Mouse (Mus musculus) liver, embryonic 14.5 days (tissue): ENCODE measurements around the gene Zscan18. TPM values are rescaled to one million over a fixed set of nuclear protein-coding genes. Genes with fewer than 3 reads are reported as not detected.

ENCODE experiments used
- ATAC-seq: fragments of 200-750 bp; cut with Nextera tagmentation; 2 replicates; pipeline ENCODE4 v1.8.0; 2017; ENCODE audit warnings: moderate number of reproducible peaks, mild to moderate bottlenecking, moderate library complexity; ENCODE audit not compliant: insufficient read depth
- DNase-seq, 3 experiments: peaks; one replicate each; pipeline ENCODE4 v3.0.0-alpha.2; 2012 to 2013; ENCODE audit warnings: low read depth in 3 of 3, low spot score in 3 of 3
- H3K27ac ChIP-seq: fragments of 300-500 bp; sonication (generic); 2 replicates; pipeline ENCODE4 v1.5.1; 2014; ENCODE audit warnings: moderate library complexity, mild to moderate bottlenecking, control low read depth, inconsistent platforms
- H3K27me3 ChIP-seq: fragments of 300-500 bp; sonication (generic); 2 replicates; pipeline ENCODE4 v1.6.1; 2014; ENCODE audit warnings: mild to moderate bottlenecking, low read length, moderate library complexity; ENCODE audit not compliant: control insufficient read depth, insufficient read depth
- H3K36me3 ChIP-seq: fragments of 300-500 bp; sonication (generic); replicated peaks from 2 replicates; pipeline ENCODE4 v1.6.1; 2014; ENCODE audit warnings: low read depth; ENCODE audit not compliant: control insufficient read depth, insufficient read depth
- H3K4me1 ChIP-seq, 2 experiments: fragments of 200-500 bp in 1 of 2; fragments of 300-500 bp in 1 of 2; sonication (generic) in 1 of 2; replicated peaks; 2 replicates each; pipeline ENCODE4 v1.6.1; 2012 to 2014; ENCODE audit warnings: antibody characterized with exemption in 1 of 2, inconsistent platforms in 1 of 2, low read length in 1 of 2; ENCODE audit not compliant: control insufficient read depth in 2 of 2, insufficient read depth in 2 of 2
- H3K4me2 ChIP-seq: fragments of 300-500 bp; sonication (generic); 2 replicates; pipeline ENCODE4 v1.6.1; 2014; ENCODE audit warnings: low read depth, mild to moderate bottlenecking, control low read depth, moderate library complexity
- H3K4me3 ChIP-seq, 2 experiments: fragments of 200-500 bp in 1 of 2; fragments of 300-500 bp in 1 of 2; sonication (generic) in 1 of 2; 2 replicates each; pipeline ENCODE4 v1.5.1; 2012 to 2014; ENCODE audit warnings: low read depth in 2 of 2, low read length in 2 of 2, mild to moderate bottlenecking in 2 of 2, control low read depth in 1 of 2, inconsistent platforms in 1 of 2, moderate library complexity in 1 of 2; ENCODE audit not compliant: insufficient read depth in 1 of 2
- H3K9ac ChIP-seq: fragments of 300-500 bp; sonication (generic); replicated peaks from 2 replicates; pipeline ENCODE4 v1.6.1; 2014; ENCODE audit warnings: mild to moderate bottlenecking, control low read depth, moderate library complexity
- H3K9me3 ChIP-seq: fragments of 300-500 bp; sonication (generic); 2 replicates; pipeline ENCODE4 v1.6.1; 2016; ENCODE audit warnings: low read length, mixed read lengths; ENCODE audit not compliant: control insufficient read depth
- CTCF ChIP-seq: IDR thresholded peaks from 2 replicates; pipeline ENCODE4 v1.5.1; 2016; ENCODE audit warnings: antibody characterized with exemption, low read depth, control low read depth
- EP300 ChIP-seq: IDR thresholded peaks from 2 replicates; pipeline ENCODE4 v1.6.1; 2016; ENCODE audit warnings: antibody characterized with exemption, low read depth
- WGBS: fragments of 180-500 bp; shearing (Covaris S2); extraction: QIAGEN DNeasy Blood & Tissue Kit; methylation state at CpG from one replicate; pipeline ENCODE4 v1.1.7; 2014; ENCODE audit not compliant: insufficient replicate concordance; 5-methylcytosine and 5-hydroxymethylcytosine counted together
- polyA plus RNA-seq, 2 experiments: library from polyadenylated mRNA; depleted of rRNA in 1 of 2; stranded (reverse) in 1 of 2; unstranded in 1 of 2; fragments of >200 nt; fragmentation: Nextera tagmentation in 1 of 2; extraction: Ambion mirVana in 1 of 2; gene quantifications; 2 replicates each; pipeline versions ENCODE4 v1.2.1 to v1.2.3; 2012 to 2014

Zscan18 gene
- polyA plus RNA-seq, 2 experiments, result 0.37 to 0.39 TPM

DNA sequence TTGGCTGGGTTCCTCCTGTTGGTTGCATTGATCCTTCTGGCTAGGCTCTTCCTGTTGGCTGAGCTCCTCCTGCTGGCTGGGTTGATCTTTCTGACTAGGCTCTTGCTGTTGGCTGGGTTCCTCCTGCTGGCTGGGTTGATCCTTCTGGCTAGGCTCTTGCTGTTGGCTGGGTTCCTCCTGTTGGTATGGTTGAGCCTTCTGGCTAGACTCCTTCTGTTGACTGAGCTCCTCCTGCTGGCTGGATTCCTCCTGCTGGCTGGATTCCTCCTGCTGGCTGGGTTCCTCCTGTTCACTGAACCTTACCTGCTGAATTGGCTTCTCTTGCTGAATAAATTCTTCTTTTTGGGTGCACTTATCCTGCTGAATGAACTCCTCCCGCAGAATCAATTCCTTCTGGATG is 28.8 kb downstream of the Zscan18 start:
- Histone ChIP-seq H3K27me3 (no peaks in the 10 kb centered on the region), H3K9me3 (no peaks in the 10 kb centered on the region), H3K27ac (no peak overlapping the region), H3K9ac (no peak overlapping the region), H3K4me1 (no peaks in the 10 kb centered on the region), H3K4me3 (no peak overlapping the region), H3K4me2 (no peak overlapping the region), H3K36me3 (no peaks in the 10 kb centered on the region)
- TF ChIP-seq EP300, result no peak
- TF ChIP-seq CTCF, result no peak
- no peak for ATAC-seq
- no peak for DNase-seq
- 55% methylated on average over 1 of the region's 1 CpGs for WGBS

DNA sequence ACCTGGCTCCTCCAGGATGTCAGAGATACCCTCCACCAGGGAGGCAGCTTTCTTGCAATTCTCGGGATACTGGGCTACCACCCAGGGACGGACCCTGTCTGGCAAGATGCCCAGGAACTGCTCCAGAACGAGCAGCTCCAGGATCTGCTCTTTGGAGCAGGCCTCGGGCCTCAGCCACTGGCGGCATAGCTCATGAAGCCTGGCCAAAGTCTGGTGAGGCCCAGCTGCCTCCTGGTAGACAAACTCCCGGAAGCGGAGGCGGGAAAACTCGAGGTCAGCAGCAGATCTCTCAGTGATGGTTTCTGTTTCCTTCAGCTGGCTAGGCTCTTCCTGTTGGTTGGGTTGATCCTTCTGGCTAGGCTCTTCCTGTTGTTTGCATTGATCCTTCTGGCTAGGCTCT is 29.3 kb downstream of the Zscan18 start:
- 57% methylated on average over 9 of the region's 9 CpGs for WGBS
- H3K27me3 ChIP-seq, result no peaks in the 10 kb centered on the region
- H3K4me1 ChIP-seq, result no peaks in the 10 kb centered on the region
- H3K4me2 ChIP-seq, result no peak overlapping the region
- no peaks in the 10 kb centered on the region for H3K9me3 ChIP-seq
- no peak for ATAC-seq
- no peak for DNase-seq
- no peaks in the 10 kb centered on the region for H3K36me3 ChIP-seq
- no peak overlapping the region for H3K27ac ChIP-seq
- no peak overlapping the region for H3K4me3 ChIP-seq
- no peak overlapping the region for H3K9ac ChIP-seq
- TF ChIP-seq CTCF (no peak), EP300 (no peak)

DNA sequence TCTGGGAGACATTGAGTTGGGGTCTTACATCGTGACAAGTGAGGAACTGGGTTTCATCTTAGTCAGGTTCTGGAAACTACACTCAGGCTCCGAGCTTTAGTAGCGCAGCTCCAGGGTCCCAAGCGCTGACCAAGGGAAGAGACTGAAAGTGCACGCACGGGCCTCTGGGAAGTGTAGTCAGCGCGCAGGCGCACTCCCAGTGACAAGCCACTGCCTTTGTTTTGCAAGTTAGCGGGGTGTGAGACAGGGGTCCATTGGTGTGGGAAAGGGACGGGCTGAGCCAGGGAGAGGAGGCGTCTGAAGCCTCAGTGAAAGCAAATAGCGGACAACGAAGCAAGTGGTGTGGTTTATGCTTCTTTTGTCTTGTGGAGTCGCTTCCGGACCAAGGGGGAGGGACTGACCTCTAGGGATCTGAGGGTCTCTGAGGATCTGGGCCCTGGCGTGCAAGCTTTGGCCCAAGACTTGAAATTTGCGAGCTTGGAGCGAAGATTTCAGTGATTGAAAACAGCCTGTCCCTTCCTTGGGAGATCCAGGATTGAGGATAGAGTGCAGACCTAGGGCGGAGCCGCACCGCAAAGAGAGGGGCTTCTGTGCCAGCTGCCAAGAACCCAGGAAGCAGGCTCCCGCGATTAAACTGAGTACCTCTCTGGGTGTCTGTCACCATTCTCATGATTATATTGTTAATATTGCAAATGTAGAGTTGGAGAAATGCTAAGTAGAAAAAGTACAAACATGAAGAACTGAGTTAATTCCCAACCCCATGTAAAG is 53.8 kb downstream of the Zscan18 start:
- ATAC-seq (no peak), DNase-seq (no peak)
- Histone ChIP-seq H3K4me2 (no peak overlapping the region), H3K4me1 (no peaks in the 10 kb centered on the region), H3K27me3 (no peaks in the 10 kb centered on the region), H3K36me3 (no peaks in the 10 kb centered on the region), H3K9ac (no peak overlapping the region), H3K9me3 (no peaks in the 10 kb centered on the region), H3K27ac (no peak overlapping the region), H3K4me3 (no peak overlapping the region)
- no peak for TF ChIP-seq EP300
- 57% methylated on average over 24 of the region's 24 CpGs for WGBS

DNA sequence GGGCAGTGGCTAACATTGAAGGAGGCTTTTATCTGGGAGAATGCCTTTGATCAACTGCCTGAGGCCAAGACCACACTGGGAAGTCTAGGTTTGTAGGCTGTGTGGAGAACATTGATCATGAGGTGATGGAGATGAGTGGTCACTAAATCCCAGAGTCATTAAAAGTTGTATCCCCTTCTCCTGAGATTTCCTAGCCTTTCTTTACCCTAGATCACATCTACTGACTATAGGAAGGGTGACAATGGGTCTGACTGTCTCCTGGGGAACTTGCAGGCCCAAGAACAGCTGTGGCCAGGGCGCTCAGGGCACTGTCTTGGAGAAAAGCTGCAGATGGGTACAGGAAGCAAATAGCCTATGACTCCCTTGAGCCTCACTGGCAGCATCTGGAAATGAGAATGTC is 68.5 kb downstream of the Zscan18 start, which contains the start of gene Vmn2r56:
Gene Vmn2r56 (minus strand): TSS at position 101 of the 400 bp plus-strand sequence.
- Histone ChIP-seq H3K36me3 (no peaks in the 10 kb centered on the region), H3K4me1 (no peaks in the 10 kb centered on the region), H3K9ac (no peak within 1 kb of the TSS), H3K27me3 (no peaks in the 10 kb centered on the region), H3K4me2 (no peak within 1 kb of the TSS), H3K4me3 (no peak within 1 kb of the TSS), H3K9me3 (no peaks in the 10 kb centered on the region), H3K27ac (no peak within 1 kb of the TSS)
- no peak for DNase-seq
- no peak for ATAC-seq
- 15% methylated on average over 1 of the region's 1 CpGs for WGBS
- TF ChIP-seq EP300, result no peak
- no peak for TF ChIP-seq CTCF

Other genes with a start within 250 kb of the Zscan18 start
- not detected in 2 replicates for gene Vmn2r53, start 194.8 kb downstream of the Zscan18 start, polyA plus RNA-seq (2012; rRNA removed)
- not detected in 2 replicates for gene Vmn2r53, start 194.8 kb downstream of the Zscan18 start, polyA plus RNA-seq (2014; fragmentation: Nextera tagmentation; extraction: Ambion mirVana)
- gene Vmn2r54, start 163.3 kb downstream of the Zscan18 start, polyA plus RNA-seq (2012; rRNA removed), result not detected in 2 replicates
- not detected in 2 replicates for gene Vmn2r54, start 163.3 kb downstream of the Zscan18 start, polyA plus RNA-seq (2014; fragmentation: Nextera tagmentation; extraction: Ambion mirVana)
- not detected in 2 replicates for gene Vmn2r55, start 118.6 kb downstream of the Zscan18 start, polyA plus RNA-seq (2012; rRNA removed)
- gene Vmn2r55, start 118.6 kb downstream of the Zscan18 start, polyA plus RNA-seq (2014; fragmentation: Nextera tagmentation; extraction: Ambion mirVana), result not detected in 2 replicates
- gene Vmn2r56, start 68.6 kb downstream of the Zscan18 start, polyA plus RNA-seq (2012; rRNA removed), result not detected in 2 replicates
- gene Vmn2r56, start 68.6 kb downstream of the Zscan18 start, polyA plus RNA-seq (2014; fragmentation: Nextera tagmentation; extraction: Ambion mirVana), result not detected in 2 replicates
- 1.7 and 2.6 TPM in 2 replicates for gene Zfp329, start 15.2 kb upstream of the Zscan18 start, polyA plus RNA-seq (2012; rRNA removed)
- 1.4 and 1.5 TPM in 2 replicates for gene Zfp329, start 15.2 kb upstream of the Zscan18 start, polyA plus RNA-seq (2014; fragmentation: Nextera tagmentation; extraction: Ambion mirVana)
- gene Zfp110, start 31.1 kb upstream of the Zscan18 start, polyA plus RNA-seq (2012; rRNA removed), result 2.7 and 4.4 TPM in 2 replicates
- 8.5 and 12.0 TPM in 2 replicates for gene Zfp110, start 31.1 kb upstream of the Zscan18 start, polyA plus RNA-seq (2014; fragmentation: Nextera tagmentation; extraction: Ambion mirVana)
- gene Zfp128, start 77.5 kb upstream of the Zscan18 start, polyA plus RNA-seq (2012; rRNA removed), result 0.49 and 0.54 TPM in 2 replicates
- gene Zfp128, start 77.5 kb upstream of the Zscan18 start, polyA plus RNA-seq (2014; fragmentation: Nextera tagmentation; extraction: Ambion mirVana), result 0.39 and 1.0 TPM in 2 replicates
- 3.8 and 3.9 TPM in 2 replicates for gene Zscan22, start 94.2 kb upstream of the Zscan18 start, polyA plus RNA-seq (2012; rRNA removed)
- gene Zscan22, start 94.2 kb upstream of the Zscan18 start, polyA plus RNA-seq (2014; fragmentation: Nextera tagmentation; extraction: Ambion mirVana), result 3.9 and 5.1 TPM in 2 replicates
- 1,715 and 1,748 TPM in 2 replicates for gene Rps5, start 118.7 kb upstream of the Zscan18 start, polyA plus RNA-seq (2012; rRNA removed)
- gene Rps5, start 118.7 kb upstream of the Zscan18 start, polyA plus RNA-seq (2014; fragmentation: Nextera tagmentation; extraction: Ambion mirVana), result 863 and 876 TPM in 2 replicates
- 0.55 TPM in 2 replicates for gene Rnf225, start 123.8 kb upstream of the Zscan18 start, polyA plus RNA-seq (2012; rRNA removed)
- gene Rnf225, start 123.8 kb upstream of the Zscan18 start, polyA plus RNA-seq (2014; fragmentation: Nextera tagmentation; extraction: Ambion mirVana), result 0.09 and 0.15 TPM in 2 replicates
- 1.7 and 1.8 TPM in 2 replicates for gene Zfp324, start 162.2 kb upstream of the Zscan18 start, polyA plus RNA-seq (2012; rRNA removed)
- gene Zfp324, start 162.2 kb upstream of the Zscan18 start, polyA plus RNA-seq (2014; fragmentation: Nextera tagmentation; extraction: Ambion mirVana), result 2.0 and 2.4 TPM in 2 replicates
- gene Zfp446, start 174.2 kb upstream of the Zscan18 start, polyA plus RNA-seq (2012; rRNA removed), result 2.1 and 2.4 TPM in 2 replicates
- 0.93 and 1.1 TPM in 2 replicates for gene Zfp446, start 174.2 kb upstream of the Zscan18 start, polyA plus RNA-seq (2014; fragmentation: Nextera tagmentation; extraction: Ambion mirVana)
- 4.9 and 7.7 TPM in 2 replicates for gene Slc27a5, start 194.6 kb upstream of the Zscan18 start, polyA plus RNA-seq (2012; rRNA removed)
- gene Slc27a5, start 194.6 kb upstream of the Zscan18 start, polyA plus RNA-seq (2014; fragmentation: Nextera tagmentation; extraction: Ambion mirVana), result 10.1 and 10.7 TPM in 2 replicates
- 119 and 138 TPM in 2 replicates for gene Trim28, start 195.5 kb upstream of the Zscan18 start, polyA plus RNA-seq (2012; rRNA removed)
- gene Trim28, start 195.5 kb upstream of the Zscan18 start, polyA plus RNA-seq (2014; fragmentation: Nextera tagmentation; extraction: Ambion mirVana), result 93.4 and 111 TPM in 2 replicates
- gene Zbtb45, start 206.4 kb upstream of the Zscan18 start, polyA plus RNA-seq (2012; rRNA removed), result 9.8 and 10.9 TPM in 2 replicates
- gene Zbtb45, start 206.4 kb upstream of the Zscan18 start, polyA plus RNA-seq (2014; fragmentation: Nextera tagmentation; extraction: Ambion mirVana), result 10.5 and 13.4 TPM in 2 replicates
- gene Chmp2a, start 231.2 kb upstream of the Zscan18 start, polyA plus RNA-seq (2012; rRNA removed), result 42.5 and 92.3 TPM in 2 replicates
- gene Chmp2a, start 231.2 kb upstream of the Zscan18 start, polyA plus RNA-seq (2014; fragmentation: Nextera tagmentation; extraction: Ambion mirVana), result 133 and 136 TPM in 2 replicates
- 89.9 and 100 TPM in 2 replicates for gene Ube2m, start 234.6 kb upstream of the Zscan18 start, polyA plus RNA-seq (2012; rRNA removed)
- gene Ube2m, start 234.6 kb upstream of the Zscan18 start, polyA plus RNA-seq (2014; fragmentation: Nextera tagmentation; extraction: Ambion mirVana), result 80.7 and 92.2 TPM in 2 replicates